Mouse (Mus musculus) cortical plate, adult 2 months (tissue): ENCODE data around the gene Ugt1a6a.

Experiments
- CTCF ChIP-seq: fragments of 200-500 bp; IDR thresholded peaks from 2 replicates; pipeline ENCODE4 v1.5.1; 2011; ENCODE audit warnings: mild to moderate bottlenecking, control low read depth, low read length; ENCODE audit not compliant: insufficient read depth; ENCODE audit errors: extremely low read depth
- POLR2A ChIP-seq: fragments of 200-500 bp; IDR thresholded peaks from 2 replicates; pipeline ENCODE4 v1.6.1; 2011; ENCODE audit warnings: mild to moderate bottlenecking, low read length, control low read depth; ENCODE audit not compliant: insufficient read depth; ENCODE audit errors: extremely low read depth

DNA sequence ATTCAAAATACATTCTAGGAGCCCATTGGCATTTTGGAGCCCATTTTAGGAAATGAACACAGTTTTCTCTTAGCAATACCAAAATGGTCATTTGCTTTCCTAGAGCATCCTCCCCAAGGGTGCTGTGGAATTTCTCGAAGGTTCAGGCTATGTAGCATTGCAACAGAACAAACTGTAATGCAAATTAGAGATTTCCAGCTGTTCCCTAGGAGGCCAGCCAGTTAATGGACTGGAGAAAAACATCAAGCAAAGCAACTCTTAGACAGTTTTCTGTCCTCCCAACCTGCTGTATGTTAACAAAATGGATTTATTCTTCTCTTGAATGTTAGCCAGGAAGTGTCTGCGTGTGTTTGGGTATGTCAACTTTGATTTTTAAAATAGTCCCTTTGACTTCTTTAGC is 2.0 kb downstream of the Ugt1a6a start:
- TF ChIP-seq CTCF (no peak), POLR2A (no peak)
